In genomic region chr17:80577639-80578038, GRCm38 (mm10) we compare ENCODE assay signal across 9 mouse cellular contexts. TPM values are rescaled to one million over a fixed set of nuclear protein-coding genes. Genes with fewer than 3 reads are reported as not detected.
DNase-seq lines count a peak whose midpoint lies in the region; ATAC-seq and TF ChIP-seq lines count a peak whose summit lies in the region.
"Had no signal": no experiment of that assay in that cellular context is flagged by ENCODE, and none has a peak within 500 bp of the region (broad histone marks: within the 10 kb centered on the region; RNA-seq: fewer than 3 reads in every experiment).

Cdkl4 (minus strand) TSS chr17:80577813.

- H3K4me1 ChIP-seq in heart, embryonic 12.5 days (replicated peaks): peaks cover 7% of the 10 kb centered on the region; the same call in 1 of the 2 replicates
- peaks cover 0 to 35% of the 10 kb centered on the region in 2 experiments; a peak in 3 of 4 replicates for H3K4me1 ChIP-seq in CH12.LX (ENCODE audit: control insufficient read depth in 1 of 2, insufficient read depth in 2 of 2)
- H3K4me1 ChIP-seq in forebrain, postnatal 0 days (ENCODE audit: insufficient read depth): no peaks in the 10 kb centered on the region
- H3K4me1 ChIP-seq in liver, embryonic 12.5 days: peaks cover 9% of the 10 kb centered on the region

- peak within 1 kb of the TSS; percentile 95 for H3K4me2 ChIP-seq in heart, embryonic 12.5 days
- peak within 1 kb of the TSS; percentile 96 for H3K4me2 ChIP-seq in CH12.LX (ENCODE audit: insufficient read depth, low read depth, poor library complexity, severe bottlenecking)
- H3K4me2 ChIP-seq in forebrain, postnatal 0 days (ENCODE audit: low read depth): peak within 1 kb of the TSS; percentile 76
- H3K4me2 ChIP-seq in liver, embryonic 12.5 days: peak within 1 kb of the TSS; percentile 77

- intact Hi-C loops in heart, postnatal 14 days (cut with DNase I): no loop called here

- no peak for TF ChIP-seq RAD21 in CH12.LX (IDR thresholded peaks at IDR 0.05; ENCODE audit: low read depth, low read length)

- H3K4me3 ChIP-seq in heart, embryonic 12.5 days: peak within 1 kb of the TSS; percentile 52
- no peak within 1 kb of the TSS for H3K4me3 ChIP-seq in CH12.LX (replicated peaks in 1 of 3; ENCODE audit: low read depth in 2 of 3, low read length in 2 of 3, poor library complexity in 1 of 3)
- peak within 1 kb of the TSS; percentile 45 for H3K4me3 ChIP-seq in forebrain, postnatal 0 days (ENCODE audit: low read depth, low read length)
- H3K4me3 ChIP-seq in liver, embryonic 12.5 days: peak within 1 kb of the TSS; percentile 44

- TF ChIP-seq EP300 in CH12.LX (IDR thresholded peaks at IDR 0.05; ENCODE audit: low read length): no peak

- H3K36me3 ChIP-seq in heart, embryonic 12.5 days: peaks cover 11% of the 10 kb centered on the region
- H3K36me3 ChIP-seq in CH12.LX (replicated peaks in 1 of 2; ENCODE audit: control insufficient read depth in 1 of 2, insufficient read depth in 1 of 2, low read length in 1 of 2): peaks cover 0 to 3% of the 10 kb centered on the region in 2 experiments
- peaks cover 6% of the 10 kb centered on the region for H3K36me3 ChIP-seq in forebrain, postnatal 0 days (ENCODE audit: insufficient read depth)
- H3K36me3 ChIP-seq in liver, embryonic 12.5 days: 0 out of 2 replicates have a peak, but pooled peaks cover 5% of the 10 kb centered on the region

- in situ Hi-C loops in CH12.LX (cut with MboI; ENCODE audit: low pct_ligation_motif_present, low pct_unique_long_range_greater_than_20kb, low sequenced_read_pairs): no loop called here

- no peak for TF ChIP-seq CTCF in CH12.LX (conservative IDR thresholded peaks at IDR 0.05 in 1 of 2, IDR thresholded peaks at IDR 0.05 in 1 of 2; ENCODE audit: low read depth in 2 of 2, low read length in 2 of 2)
- TF ChIP-seq CTCF in forebrain, postnatal 0 days (IDR thresholded peaks at IDR 0.05; ENCODE audit: low read depth): no peak

- no peak for ATAC-seq in heart, embryonic 12.5 days (ENCODE audit: insufficient number of reproducible peaks, low FRiP score)
- ATAC-seq in forebrain, postnatal 0 days: peak; percentile 39
- ATAC-seq in liver, embryonic 12.5 days: no peak

- H3K79me2 ChIP-seq in CH12.LX (replicated peaks; ENCODE audit: control insufficient read depth, extremely low read depth, insufficient read depth, poor library complexity, severe bottlenecking): no peaks in the 10 kb centered on the region

- no peak for DNase-seq in heart, postnatal 14 days
- no peak for DNase-seq in CH12.LX (ENCODE audit: extremely low read depth)
- DNase-seq in forebrain, postnatal 0 days: no peak
- DNase-seq in spleen, adult 12 weeks (ENCODE audit: low spot score): no peak
- no peak for DNase-seq in right cerebral cortex, postnatal 4 days
- DNase-seq in adrenal gland, postnatal 4 days (ENCODE audit: low spot score in 2 of 2): no peak

- H3K27ac ChIP-seq in heart, embryonic 12.5 days (ENCODE audit: poor library complexity, severe bottlenecking): no peak within 1 kb of the TSS
- no peak within 1 kb of the TSS for H3K27ac ChIP-seq in CH12.LX (ENCODE audit: insufficient read depth, low read depth)
- H3K27ac ChIP-seq in forebrain, postnatal 0 days (ENCODE audit: low read depth, low read length): peak within 1 kb of the TSS; percentile 50; the same call in 1 of the 2 replicates
- H3K27ac ChIP-seq in liver, embryonic 12.5 days: no peak within 1 kb of the TSS

- dilution Hi-C loops in CH12.LX (cut with MboI; ENCODE audit: extremely low pct_ligation_motif_present, extremely low pct_unique_long_range_greater_than_20kb, low sequenced_read_pairs): no loop called here

- H3K9me3 ChIP-seq in heart, embryonic 12.5 days (replicated peaks): no peaks in the 10 kb centered on the region
- H3K9me3 ChIP-seq in CH12.LX (replicated peaks; ENCODE audit: low read length): no peaks in the 10 kb centered on the region
- H3K9me3 ChIP-seq in forebrain, postnatal 0 days (ENCODE audit: low read length): no peaks in the 10 kb centered on the region
- H3K9me3 ChIP-seq in liver, embryonic 12.5 days (replicated peaks): no peaks in the 10 kb centered on the region

- H3K27me3 ChIP-seq in heart, embryonic 12.5 days (replicated peaks): no peaks in the 10 kb centered on the region
- no peaks in the 10 kb centered on the region for H3K27me3 ChIP-seq in CH12.LX (replicated peaks)
- no peaks in the 10 kb centered on the region for H3K27me3 ChIP-seq in forebrain, postnatal 0 days (ENCODE audit: insufficient read depth, low read length)
- peaks cover 14% of the 10 kb centered on the region; the same call in 1 of the 2 replicates for H3K27me3 ChIP-seq in liver, embryonic 12.5 days (replicated peaks)

- WGBS in heart, embryonic 12.5 days: 74% methylated on average over 15 of the region's 15 CpGs
- 61% methylated on average over 15 of the region's 15 CpGs for WGBS in forebrain, postnatal 0 days
- WGBS in liver, embryonic 12.5 days (ENCODE audit: insufficient replicate concordance): 74% methylated on average over 15 of the region's 15 CpGs

- no peak for TF ChIP-seq POLR2A in CH12.LX (IDR thresholded peaks at IDR 0.05; ENCODE audit: low read depth, low read length)

- H3K9ac ChIP-seq in heart, embryonic 12.5 days: peak within 1 kb of the TSS; percentile 71
- no peak within 1 kb of the TSS for H3K9ac ChIP-seq in CH12.LX (ENCODE audit: insufficient read depth, low read depth)
- H3K9ac ChIP-seq in forebrain, postnatal 0 days: peak within 1 kb of the TSS; percentile 42
- H3K9ac ChIP-seq in liver, embryonic 12.5 days: peak within 1 kb of the TSS; percentile 28; the same call in 1 of the 2 replicates

TF ChIP-seq in CH12.LX, 34 proteins besides CTCF, POLR2A, EP300 and RAD21:
- TF ChIP-seq POLR2AphosphoS2 (IDR thresholded peaks at IDR 0.05; ENCODE audit: low read depth, low read length) (no peak), USF2 (conservative IDR thresholded peaks at IDR 0.05; ENCODE audit: low read depth, low read length) (no peak)

RNA-seq across cellular contexts. Expression of gene Cdkl4, which starts in this region (rescaled TPM):
- polyA plus RNA-seq in heart, embryonic 12.5 days (2016; fragmentation: Nextera tagmentation; extraction: Ambion mirVana): 0.14 TPM in 1 of 2 replicates, not detected in the other
- under 1 TPM in 1 of 2 experiments, not detected in 1; 0.14 TPM for total RNA-seq in heart, postnatal 14 days (2021)
- total RNA-seq in CH12.LX (2012; rRNA removed): 0.63 and 0.76 TPM in 2 replicates
- total RNA-seq in CH12.LX (2014; rRNA removed): 1.9 and 2.0 TPM in 2 replicates
- polyA plus RNA-seq in CH12.LX (2012; ENCODE audit: insufficient read length, low read depth): 1.1 and 1.2 TPM in 2 replicates
- 8.6 and 9.6 TPM in 2 replicates for total RNA-seq in forebrain, postnatal 0 days (2014; rRNA removed)
- polyA plus RNA-seq in forebrain, postnatal 0 days (2015; fragmentation: Nextera tagmentation; extraction: Ambion mirVana): 3.8 and 6.4 TPM in 2 replicates
- 0.10 and 0.32 TPM in 2 replicates for polyA plus RNA-seq in liver, embryonic 12.5 days (2016; fragmentation: Nextera tagmentation; extraction: Ambion mirVana)
- under 1 TPM; 0.20 to 0.28 TPM for total RNA-seq in adrenal gland, postnatal 4 days (2021)
- total RNA-seq: common myeloid progenitor, adult 5-6 weeks had no signal

Comparison
In these comparisons a context has a peak if more than half of its experiments do, and no peak if none do; other contexts are left out.
1. H3K4me3 ChIP-seq: peak in heart, embryonic 12.5 days (single experiment), forebrain, postnatal 0 days (single experiment) and liver, embryonic 12.5 days (single experiment); none in CH12.LX (0 of 3).
2. Peak in every context shown above with its lines, with median percentiles within 50 percentile points of each other: H3K4me2 ChIP-seq.